Mouse (Mus musculus) brain, embryonic 14.5 days (tissue): ENCODE results near the gene Tk1. TPM values are rescaled to one million over a fixed set of nuclear protein-coding genes. Genes with fewer than 3 reads are reported as not detected.
A peak's percentile ranks its signal among the peaks of the same experiment; 100 is the strongest.

ENCODE experiments used
- DNase-seq: peaks from one replicate; pipeline ENCODE4 v3.0.0-alpha.2; 2011; ENCODE audit warnings: low read depth
- CTCF ChIP-seq: fragments of 200-500 bp; IDR thresholded peaks from 2 replicates; pipeline ENCODE4 v1.5.1; 2012; ENCODE audit warnings: inconsistent platforms, mild to moderate bottlenecking, moderate library complexity, borderline replicate concordance; ENCODE audit not compliant: insufficient read depth, insufficient read length; ENCODE audit errors: extremely low read depth
- POLR2A ChIP-seq: fragments of 200-500 bp; IDR thresholded peaks from 2 replicates; pipeline ENCODE4 v1.6.1; 2012; ENCODE audit warnings: mild to moderate bottlenecking, inconsistent platforms, borderline replicate concordance; ENCODE audit not compliant: poor library complexity, insufficient read depth, insufficient read length, severe bottlenecking; ENCODE audit errors: extremely low read depth
- polyA plus RNA-seq: library from polyadenylated mRNA; depleted of rRNA; stranded (reverse); fragments of >200 nt; gene quantifications from 2 replicates; pipeline ENCODE4 v1.2.3, GENCODE M21; 2012

Gene Tk1
- polyA plus RNA-seq, 1 experiment: 31.1 TPM

- no peak for TF ChIP-seq POLR2A
- no peak for TF ChIP-seq CTCF
- no peak for DNase-seq
These were observed 32.5 kb upstream of the Tk1 start for GRCm38 (mm10) chr11:117858392-117858791.

- no peak for DNase-seq
- TF ChIP-seq POLR2A (no peak), CTCF (no peak)
These were observed 31.6 kb upstream of the Tk1 start for GRCm38 (mm10) chr11:117857462-117857861.

- no peak for DNase-seq
- TF ChIP-seq CTCF (no peak), POLR2A (no peak)
These were observed 30.1 kb upstream of the Tk1 start for GRCm38 (mm10) chr11:117855975-117856374.

GRCm38 (mm10) chr11:117855360-117855759 lies 29.5 kb upstream of the Tk1 start:
- TF ChIP-seq POLR2A: no peak
- no peak for TF ChIP-seq CTCF
- no peak for DNase-seq

GRCm38 (mm10) chr11:117854241-117854640 lies 28.3 kb upstream of the Tk1 start:
- TF ChIP-seq POLR2A (no peak), CTCF (no peak)
- no peak for DNase-seq

- DNase-seq: no peak
- TF ChIP-seq POLR2A: no peak
- TF ChIP-seq CTCF: no peak
These were observed 27.0 kb upstream of the Tk1 start for GRCm38 (mm10) chr11:117852875-117853274.

- no peak for TF ChIP-seq CTCF
- TF ChIP-seq POLR2A: peak; percentile 55; the same call in 1 of the 2 replicates
These were observed 23.2 kb upstream of the Tk1 start, which contains the start of gene Birc5 for GRCm38 (mm10) chr11:117848985-117849671. Birc5 (plus strand) TSS chr11:117849251.

GRCm38 (mm10) chr11:117848271-117848984 lies 22.5 kb upstream of the Tk1 start:
- TF ChIP-seq POLR2A (no peak), CTCF (no peak)
- no peak for DNase-seq

More at GRCm38 (mm10) chr11:117848985-117849671, 23.2 kb upstream of the Tk1 start, which contains the start of gene Birc5:
- DNase-seq: peak; percentile 98

GRCm38 (mm10) chr11:117847593-117848215 lies 21.8 kb upstream of the Tk1 start:
- TF ChIP-seq POLR2A (no peak), CTCF (no peak)
- no peak for DNase-seq

- DNase-seq: no peak
These were observed 20.7 kb upstream of the Tk1 start for GRCm38 (mm10) chr11:117846640-117847039.

GRCm38 (mm10) chr11:117845651-117846050 lies 19.8 kb upstream of the Tk1 start:
- TF ChIP-seq CTCF (no peak), POLR2A (no peak)
- DNase-seq: no peak

More at GRCm38 (mm10) chr11:117846640-117847039, 20.7 kb upstream of the Tk1 start:
- TF ChIP-seq CTCF (0 out of 2 replicates have a peak, but pooled peaks have one; percentile 3), POLR2A (no peak)

- TF ChIP-seq CTCF (no peak), POLR2A (no peak)
- no peak for DNase-seq
These were observed 19.1 kb upstream of the Tk1 start for GRCm38 (mm10) chr11:117844997-117845396.
